Mouse (Mus musculus) splenic B cell, adult 2 months (primary cell): ENCODE measurements at regions not wholly inside any gene's neighbourhood (a gene's known extent, or its start where the extent isn't known, plus 50 kb on each side); places are given as distances from the start of the nearest gene placed in this dataset.
A peak's percentile ranks its signal among the peaks of the same experiment; 100 is the strongest.

Experiments used
- DNase-seq: peaks from one replicate; pipeline ENCODE4 v3.0.0-alpha.2; 2011; ENCODE audit warnings: low read depth, low spot score
- H3K27me3 ChIP-seq: 2 replicates; pipeline ENCODE4 v1.6.1; 2012; ENCODE audit warnings: mild to moderate bottlenecking, low read length, moderate library complexity, mixed read lengths; ENCODE audit not compliant: control insufficient read depth, poor library complexity, insufficient read depth, severe bottlenecking
- H3K36me3 ChIP-seq: 2 replicates; pipeline ENCODE4 v1.6.1; 2012; ENCODE audit warnings: mild to moderate bottlenecking, low read length, moderate library complexity, mixed read lengths; ENCODE audit not compliant: control insufficient read depth, poor library complexity, insufficient read depth, severe bottlenecking

GRCm38 (mm10) chr10:51235586-51236575 is 244.5 kb upstream of the Gm49339 start:
- no peaks in the 10 kb centered on the region for H3K36me3 ChIP-seq
- DNase-seq: no peak
- H3K27me3 ChIP-seq: no peaks in the 10 kb centered on the region

- DNase-seq: no peak
- Histone ChIP-seq H3K36me3 (no peaks in the 10 kb centered on the region), H3K27me3 (no peaks in the 10 kb centered on the region)
These were observed 242.3 kb upstream of the Gm49339 start for GRCm38 (mm10) chr10:51238103-51238502.

- no peaks in the 10 kb centered on the region for H3K36me3 ChIP-seq
- peak; percentile 3 for DNase-seq
- H3K27me3 ChIP-seq: no peaks in the 10 kb centered on the region
These were observed 227.0 kb upstream of the Gm49339 start for GRCm38 (mm10) chr10:51253439-51253838.

- H3K36me3 ChIP-seq: no peaks in the 10 kb centered on the region
- no peak for DNase-seq
- no peaks in the 10 kb centered on the region for H3K27me3 ChIP-seq
These were observed 222.8 kb upstream of the Gm49339 start for GRCm38 (mm10) chr10:51257587-51258049.

GRCm38 (mm10) chr10:51271364-51271763 is 209.0 kb upstream of the Gm49339 start:
- no peaks in the 10 kb centered on the region for H3K27me3 ChIP-seq
- no peak for DNase-seq

GRCm38 (mm10) chr10:51278195-51278594 is 202.2 kb upstream of the Gm49339 start:
- no peaks in the 10 kb centered on the region for H3K27me3 ChIP-seq
- H3K36me3 ChIP-seq: no peaks in the 10 kb centered on the region
- no peak for DNase-seq

More at GRCm38 (mm10) chr10:51271364-51271763, 209.0 kb upstream of the Gm49339 start:
- H3K36me3 ChIP-seq: no peaks in the 10 kb centered on the region

- Histone ChIP-seq H3K27me3 (no peaks in the 10 kb centered on the region), H3K36me3 (no peaks in the 10 kb centered on the region)
- no peak for DNase-seq
These were observed 198.0 kb upstream of the Gm49339 start for GRCm38 (mm10) chr10:51282451-51282850.

GRCm38 (mm10) chr10:51284538-51284937 is 195.9 kb upstream of the Gm49339 start:
- DNase-seq: no peak
- no peaks in the 10 kb centered on the region for H3K27me3 ChIP-seq
- no peaks in the 10 kb centered on the region for H3K36me3 ChIP-seq

GRCm38 (mm10) chr10:51287852-51288251 is 192.6 kb upstream of the Gm49339 start:
- Histone ChIP-seq H3K36me3 (no peaks in the 10 kb centered on the region), H3K27me3 (no peaks in the 10 kb centered on the region)
- DNase-seq: no peak

GRCm38 (mm10) chr10:51291412-51292207 is 188.8 kb upstream of the Gm49339 start:
- Histone ChIP-seq H3K27me3 (no peaks in the 10 kb centered on the region), H3K36me3 (no peaks in the 10 kb centered on the region)
- no peak for DNase-seq

- DNase-seq: no peak
- no peaks in the 10 kb centered on the region for H3K36me3 ChIP-seq
- H3K27me3 ChIP-seq: no peaks in the 10 kb centered on the region
These were observed 167.6 kb upstream of the Gm49339 start for GRCm38 (mm10) chr10:51312814-51313213.

GRCm38 (mm10) chr10:51320207-51320606 is 160.2 kb upstream of the Gm49339 start:
- DNase-seq: no peak
- Histone ChIP-seq H3K27me3 (no peaks in the 10 kb centered on the region), H3K36me3 (no peaks in the 10 kb centered on the region)

GRCm38 (mm10) chr10:51328772-51329171 is 151.6 kb upstream of the Gm49339 start:
- no peak for DNase-seq
- Histone ChIP-seq H3K36me3 (no peaks in the 10 kb centered on the region), H3K27me3 (no peaks in the 10 kb centered on the region)

GRCm38 (mm10) chr10:51329386-51329785 is 151.0 kb upstream of the Gm49339 start:
- no peaks in the 10 kb centered on the region for H3K36me3 ChIP-seq
- no peaks in the 10 kb centered on the region for H3K27me3 ChIP-seq
- no peak for DNase-seq
